Mouse (Mus musculus) frontal cortex, postnatal 10 days (tissue): ENCODE measurements at regions not wholly inside any gene's neighbourhood (a gene's known extent, or its start where the extent isn't known, plus 50 kb on each side); places are given as distances from the start of the nearest gene placed in this dataset.

Experiments
- DNase-seq, 2 experiments: peaks; one replicate each; pipeline ENCODE4 v3.0.0; 2022; ENCODE audit warnings: low spot score in 2 of 2, mixed read lengths in 1 of 2

DNA sequence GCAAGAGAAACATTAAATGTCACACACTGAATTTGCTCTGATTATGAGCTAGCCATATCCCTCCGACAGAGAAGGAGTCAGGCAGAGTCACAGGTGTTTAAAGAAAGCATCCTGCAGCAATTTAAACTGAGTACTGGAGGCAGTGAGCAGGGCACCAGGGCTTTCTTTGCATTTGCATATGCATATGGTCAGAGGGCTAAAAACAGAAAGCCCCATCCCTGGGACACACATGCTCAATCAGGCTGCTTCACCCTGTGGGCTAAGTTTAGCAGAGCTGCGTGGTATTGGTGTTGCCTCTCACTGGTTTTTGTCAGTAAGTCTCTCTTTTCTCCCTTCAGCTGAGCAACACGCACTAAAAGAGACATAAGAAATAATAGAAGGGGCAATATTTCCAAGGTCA lies 289.9 kb upstream of the Rps6ka3 start:
- DNase-seq: no peak

DNA sequence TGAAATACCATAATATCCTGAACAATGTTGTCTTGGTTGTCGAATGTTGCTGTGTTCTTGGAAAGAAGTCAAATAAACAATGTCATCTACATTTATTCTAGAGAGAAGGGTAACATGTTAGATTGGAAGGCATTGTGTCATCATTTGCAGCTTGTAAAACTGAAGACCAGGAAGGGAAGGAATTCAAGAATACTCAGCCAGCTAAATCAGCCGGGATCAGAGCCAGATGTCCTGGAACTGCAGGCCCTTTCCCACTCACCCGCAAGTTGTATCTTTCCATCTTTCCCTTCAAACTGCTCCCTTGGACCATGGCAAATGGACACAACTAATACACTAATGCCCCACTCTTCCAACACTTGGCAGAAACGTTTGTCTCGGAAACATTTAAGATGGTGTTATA lies 288.7 kb upstream of the Rps6ka3 start:
- no peak for DNase-seq

DNA sequence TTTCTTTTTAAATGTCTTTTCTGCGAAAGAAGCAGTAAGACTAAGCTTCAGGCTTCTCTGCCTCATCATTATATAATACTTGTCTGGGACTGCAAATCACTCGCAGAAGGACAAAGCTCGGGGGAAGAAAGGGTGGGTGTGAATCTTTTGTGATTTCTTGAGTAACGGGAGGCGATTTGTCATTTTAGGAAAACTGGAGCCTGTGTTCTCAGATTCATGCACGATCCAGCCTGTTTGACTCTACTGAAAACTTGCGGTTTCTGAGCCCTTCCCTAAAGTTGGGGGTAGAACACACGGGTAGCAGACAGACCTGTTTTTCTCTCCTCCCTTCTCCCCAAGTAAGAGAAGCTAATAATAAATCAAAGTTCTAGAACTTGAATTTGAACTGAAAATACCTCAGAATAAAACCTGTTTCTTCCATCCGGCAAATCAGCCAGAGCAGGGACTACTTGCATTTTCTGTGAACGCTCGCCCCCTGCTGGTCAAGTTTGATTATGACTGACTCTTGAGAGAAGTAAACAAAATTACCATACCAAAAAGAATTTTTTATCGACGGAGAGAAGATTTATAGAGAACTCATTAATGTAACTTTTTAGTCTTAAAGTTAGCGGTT lies 288.2 kb upstream of the Rps6ka3 start:
- DNase-seq: peak; percentile 48 to 75

DNA sequence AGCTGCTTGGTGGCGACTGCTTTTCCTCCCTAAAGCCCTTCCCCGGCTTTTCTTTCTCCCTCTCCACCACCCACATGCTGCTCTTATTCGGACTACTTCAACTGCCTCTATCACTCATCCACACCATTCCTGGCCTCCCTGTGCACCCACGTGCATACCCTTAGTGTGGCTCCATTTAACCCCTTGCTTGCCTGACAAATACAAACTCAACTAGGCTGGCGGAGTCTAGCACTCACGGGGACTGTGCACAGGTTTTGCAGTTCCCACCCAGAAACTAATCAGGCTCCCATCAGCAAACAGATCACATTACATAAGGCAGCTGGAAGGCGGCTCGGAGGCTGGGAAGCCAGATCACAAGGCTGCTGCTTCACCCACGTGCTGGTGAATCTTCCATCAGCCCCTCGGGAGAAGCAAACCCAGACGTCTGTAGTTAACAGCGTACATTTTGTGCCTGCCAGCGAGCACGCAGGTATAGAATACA lies 287.0 kb upstream of the Rps6ka3 start:
- peak; percentile 45 to 63 for DNase-seq

DNA sequence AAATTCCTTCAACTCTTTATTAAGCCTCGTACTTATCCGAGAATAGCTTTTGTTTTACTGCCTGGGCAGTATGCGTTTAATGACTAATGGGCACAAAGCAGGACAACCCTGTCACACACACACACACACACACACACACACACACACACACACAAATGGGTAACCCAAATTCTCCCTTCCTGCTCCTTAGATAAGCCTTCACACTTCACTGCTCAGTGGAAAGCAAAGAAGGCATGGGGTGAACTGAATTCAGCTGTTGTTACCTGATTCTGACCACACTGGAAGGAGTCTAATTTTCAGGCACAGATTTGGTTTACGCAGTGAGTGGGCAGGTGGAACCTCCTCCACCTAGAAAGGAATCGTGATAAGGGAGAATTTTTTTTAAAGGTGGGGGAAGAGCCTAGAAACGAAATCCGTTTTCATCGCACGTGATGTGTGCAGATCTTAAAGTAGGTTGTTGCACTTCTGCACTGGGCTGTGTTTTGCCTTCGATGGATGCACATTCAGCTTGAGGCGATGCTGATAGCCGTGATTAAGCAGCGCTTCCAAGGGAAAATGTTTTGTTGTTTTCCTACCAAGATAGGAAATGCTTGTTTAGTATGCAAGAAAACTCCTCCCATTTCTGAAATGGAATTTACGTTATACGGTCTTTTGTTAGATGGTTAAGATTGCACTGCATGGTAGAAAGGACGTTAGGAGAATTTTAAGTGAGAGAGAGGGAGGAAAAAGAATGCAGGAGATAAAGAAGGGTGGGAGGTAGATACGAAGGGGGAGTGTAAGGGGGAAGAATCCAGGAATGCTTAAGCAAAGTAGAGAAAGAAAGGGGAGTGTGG lies 286.2 kb upstream of the Rps6ka3 start:
- no peak for DNase-seq

DNA sequence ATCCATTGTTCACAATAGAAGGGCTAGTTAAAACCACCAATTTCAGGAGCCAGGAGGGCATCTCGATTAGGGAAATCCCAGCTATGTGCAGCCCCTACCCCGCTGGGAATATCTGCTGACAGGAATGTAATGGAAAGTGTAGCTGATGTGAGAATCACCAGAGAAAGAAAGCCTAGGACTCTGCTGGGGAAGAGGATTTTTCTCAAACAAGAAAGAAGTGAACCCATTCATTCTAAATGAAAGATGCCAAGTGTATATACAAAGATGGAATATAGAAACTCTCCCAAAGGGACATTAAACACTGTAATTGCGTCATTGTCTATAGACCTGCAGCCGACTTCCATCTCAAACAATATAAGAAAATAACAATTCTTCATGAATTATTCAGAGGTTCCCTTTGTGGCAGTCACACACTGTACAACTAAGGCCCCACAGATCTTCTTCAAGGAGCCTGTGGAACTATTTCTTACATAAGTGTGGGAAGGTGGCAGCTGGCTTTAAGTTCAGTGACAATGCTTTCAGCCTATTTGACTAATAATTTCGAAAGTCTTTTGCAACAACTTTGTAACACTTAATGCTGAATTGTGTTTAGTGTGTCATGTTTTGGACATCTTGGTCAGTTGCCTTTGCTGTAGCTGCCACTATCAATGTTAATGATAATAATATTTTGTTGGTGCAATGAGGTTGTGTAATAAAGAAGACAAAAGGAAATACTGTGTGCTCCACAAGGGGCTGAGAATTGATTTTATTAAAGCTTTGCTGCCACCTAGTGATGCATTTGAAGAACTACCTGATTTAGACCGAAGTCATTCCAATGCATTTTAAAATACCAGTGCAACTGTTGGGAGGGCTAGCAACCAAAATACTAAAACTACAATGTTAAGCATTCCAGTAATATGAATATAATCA lies 285.4 kb upstream of the Rps6ka3 start:
- no peak for DNase-seq

DNA sequence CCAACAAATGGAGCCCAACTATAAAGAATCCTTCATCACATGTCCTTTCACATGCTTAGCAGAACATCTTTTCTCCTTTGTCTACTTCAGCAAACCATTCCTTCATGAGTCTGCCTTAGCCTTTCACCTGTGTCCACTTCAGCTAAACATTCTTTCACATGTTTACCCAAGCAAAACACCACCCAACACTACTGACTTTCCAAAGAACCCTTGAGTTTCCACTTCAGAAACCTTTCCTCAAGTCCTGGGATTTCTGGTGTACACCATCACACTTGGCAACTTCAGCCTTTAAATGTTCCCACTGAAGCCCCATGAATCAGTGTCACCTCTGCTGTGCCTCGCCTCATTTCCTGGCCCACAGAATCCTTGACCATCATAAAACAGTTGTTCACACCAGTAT lies 278.2 kb upstream of the Rps6ka3 start:
- no peak for DNase-seq

DNA sequence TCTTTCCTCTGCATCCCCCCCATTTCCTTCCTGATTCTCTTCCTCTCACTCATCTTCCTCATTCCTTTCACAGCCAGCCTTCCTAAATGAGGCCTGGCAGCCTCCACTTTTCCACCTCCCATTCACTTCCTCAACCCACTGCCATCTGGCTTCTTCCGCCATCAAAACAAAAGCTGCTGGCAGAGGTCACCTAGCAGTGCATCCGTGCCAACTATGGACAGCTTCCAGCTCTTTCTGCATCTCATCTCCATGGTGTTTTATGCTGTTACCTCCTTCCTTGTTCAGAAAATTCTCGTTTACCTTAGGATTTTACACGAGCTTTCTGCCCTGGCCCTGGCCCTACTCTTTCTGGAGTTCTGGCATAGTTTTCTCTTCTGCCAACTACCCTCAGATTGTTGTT lies 262.9 kb upstream of the Rps6ka3 start:
- DNase-seq: no peak

DNA sequence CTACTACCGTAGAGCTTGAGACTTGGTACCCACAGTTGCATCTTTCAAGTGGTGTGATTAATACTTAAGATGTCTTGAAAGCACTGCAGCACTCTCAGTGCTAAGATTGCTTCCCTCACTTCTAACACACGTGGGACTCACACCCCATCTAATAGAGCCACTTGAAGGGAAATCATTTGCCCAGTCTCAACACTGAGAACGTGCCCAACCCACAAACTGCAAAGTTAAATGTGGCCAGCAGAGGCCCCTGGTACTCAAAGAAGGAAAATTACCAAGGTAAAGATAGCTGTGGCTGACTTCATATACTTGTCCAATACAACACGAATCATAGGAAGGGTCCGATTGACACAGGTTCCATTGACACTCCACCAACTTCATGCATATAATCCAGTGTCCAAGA lies 238.4 kb upstream of the Rps6ka3 start:
- DNase-seq: peak in 1 of 2 experiments; percentile 6

DNA sequence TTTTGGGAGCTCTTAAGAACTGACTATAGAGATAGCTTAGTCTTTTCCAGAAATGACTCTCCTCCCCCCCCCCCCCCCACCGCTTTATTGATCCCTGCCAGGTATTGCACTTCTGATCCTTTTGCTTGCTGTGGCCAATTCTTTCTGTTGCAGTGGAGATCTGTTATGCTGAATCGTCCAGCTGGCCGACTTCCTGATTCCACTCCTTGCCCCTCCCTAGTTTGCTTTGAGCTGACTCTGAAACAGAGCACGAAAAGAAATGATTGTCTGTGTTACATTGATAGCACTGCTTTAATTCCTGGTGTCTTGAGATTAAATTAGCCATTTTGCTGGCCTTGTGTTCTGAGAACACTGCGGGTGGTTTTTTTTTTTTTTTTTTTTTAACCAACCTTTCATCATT lies 233.5 kb upstream of the Rps6ka3 start:
- no peak for DNase-seq

DNA sequence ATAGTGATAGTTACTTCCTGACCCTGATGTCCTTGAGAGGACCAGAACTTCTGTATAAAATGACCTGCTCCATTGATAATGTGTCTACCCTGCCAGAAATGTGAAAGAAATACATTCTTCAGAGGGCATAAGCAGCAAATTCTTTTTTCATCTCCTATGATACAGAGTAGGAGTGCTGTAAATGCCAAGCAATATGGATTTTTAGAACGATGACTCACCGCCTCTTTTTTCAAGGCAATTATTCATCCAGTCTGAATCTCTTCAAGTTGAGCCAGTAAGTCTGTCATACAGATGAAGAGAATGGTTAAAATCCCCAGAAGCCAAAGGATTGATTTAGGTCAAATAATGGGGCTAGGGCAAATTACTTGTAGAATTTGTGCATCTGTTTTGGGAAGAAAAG lies 225.4 kb upstream of the Rps6ka3 start:
- no peak for DNase-seq

DNA sequence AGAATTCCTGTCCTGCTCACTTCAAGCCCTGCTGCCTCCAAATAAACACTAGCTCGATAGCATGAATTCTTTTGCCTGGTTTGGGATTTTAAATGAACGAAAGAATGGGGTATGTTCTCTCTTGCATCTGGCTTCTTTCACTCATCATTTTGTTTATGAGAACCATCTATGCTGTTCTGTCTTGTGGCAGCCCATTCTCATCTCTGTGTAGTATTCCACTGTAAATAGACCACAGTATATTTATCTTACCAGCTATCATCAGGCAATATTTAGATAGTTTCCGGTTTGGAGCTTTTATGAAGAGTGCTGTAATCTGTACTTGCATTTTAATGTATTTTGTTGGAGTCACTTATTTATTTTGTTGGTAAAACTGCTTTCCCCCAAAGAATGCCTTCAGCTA lies 222.4 kb upstream of the Rps6ka3 start:
- no peak for DNase-seq

DNA sequence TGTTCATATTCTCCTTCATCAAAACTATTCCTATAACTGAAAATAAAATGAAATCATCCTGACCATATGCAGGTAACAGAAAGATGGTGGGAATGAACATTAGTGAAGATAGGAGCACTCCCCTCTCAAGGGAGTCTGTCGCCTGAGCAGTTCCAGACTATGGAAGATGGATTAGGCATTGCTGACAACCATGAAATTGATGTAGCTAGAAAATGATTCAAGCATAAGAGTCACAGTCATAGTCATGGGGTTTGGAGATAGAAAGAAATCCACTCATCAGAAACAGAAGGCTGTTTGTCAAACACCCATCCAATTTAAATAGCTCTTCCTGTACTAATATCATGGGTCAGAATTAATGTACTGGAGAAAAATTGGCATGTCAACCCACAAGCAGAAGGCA lies 191.2 kb upstream of the Rps6ka3 start:
- no peak for DNase-seq

DNA sequence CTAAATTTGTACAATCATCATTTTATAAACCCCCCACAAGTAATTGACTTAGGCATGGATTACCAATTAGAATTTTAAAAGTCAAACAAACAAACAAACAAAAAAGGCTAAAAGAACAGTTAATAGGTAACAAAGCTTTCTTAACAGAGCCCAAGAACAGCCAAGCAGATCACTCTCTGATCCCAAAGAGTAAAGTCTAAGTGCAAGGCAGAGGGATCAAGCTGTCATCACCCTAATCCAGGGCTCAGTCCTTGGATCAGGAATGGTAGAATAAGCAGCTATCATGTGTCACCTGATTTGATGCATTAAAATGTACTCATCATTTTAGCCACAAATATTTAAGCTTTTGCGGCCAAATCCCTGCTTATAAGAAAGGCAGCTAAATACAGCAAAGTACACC lies 183.8 kb upstream of the Rps6ka3 start:
- DNase-seq: no peak

DNA sequence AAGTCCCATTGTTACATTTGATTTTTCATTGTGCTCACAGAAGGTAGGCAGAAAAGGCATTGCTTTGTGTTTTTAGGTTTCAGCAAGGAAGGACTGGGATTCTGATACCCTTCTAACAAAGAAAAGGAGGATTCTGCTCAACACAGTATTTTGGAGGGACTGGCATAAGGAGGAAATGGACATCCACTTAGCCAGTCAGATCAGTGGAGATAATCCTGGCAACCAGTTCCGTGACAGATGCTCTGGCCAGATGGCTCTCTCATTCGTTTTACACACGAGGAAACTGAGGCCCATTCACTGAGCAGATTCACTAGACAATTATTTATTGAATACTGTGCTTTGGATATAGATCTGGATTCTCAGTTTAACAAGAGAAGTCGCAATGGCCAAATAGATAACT lies 178.2 kb upstream of the Rps6ka3 start:
- DNase-seq: no peak

DNA sequence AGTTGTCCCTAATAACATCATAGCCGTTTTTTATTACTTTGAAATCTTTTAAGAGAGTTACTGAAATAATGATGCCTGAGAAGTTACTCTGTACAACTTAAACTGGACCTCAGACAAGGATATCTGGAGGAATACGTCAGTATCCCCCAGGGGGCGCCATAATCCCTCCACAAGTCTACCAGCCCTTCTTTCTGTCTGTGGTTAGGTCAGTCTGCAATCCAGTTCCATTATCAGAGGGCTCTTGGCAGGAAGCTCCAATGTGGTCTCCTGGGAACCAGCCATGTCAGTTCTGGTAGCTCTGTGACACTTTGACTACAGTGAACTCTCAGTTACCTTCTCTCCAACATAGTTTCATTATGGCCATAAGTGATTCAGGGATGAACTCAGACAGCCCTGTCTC lies 166.7 kb upstream of the Rps6ka3 start:
- DNase-seq: peak; percentile 8 to 18

DNA sequence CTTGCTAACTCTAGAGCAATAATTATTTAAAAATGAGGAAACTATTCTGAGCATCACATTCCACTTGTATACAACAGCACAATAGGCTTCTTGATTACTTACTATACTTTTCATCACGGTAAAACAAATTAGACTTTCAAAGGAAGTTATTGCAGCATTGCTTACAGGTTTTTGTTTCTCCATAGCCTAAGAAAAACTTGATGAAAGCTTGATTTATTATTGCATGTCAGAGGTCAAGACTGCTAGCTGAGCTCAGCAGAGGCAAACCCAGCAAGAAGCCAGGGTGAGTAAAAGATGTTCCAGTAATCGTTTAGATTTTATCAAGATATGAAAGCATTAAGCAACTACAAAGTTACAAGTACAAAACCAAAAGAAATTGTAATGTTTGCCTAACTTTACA lies 162.2 kb upstream of the Rps6ka3 start:
- no peak for DNase-seq

DNA sequence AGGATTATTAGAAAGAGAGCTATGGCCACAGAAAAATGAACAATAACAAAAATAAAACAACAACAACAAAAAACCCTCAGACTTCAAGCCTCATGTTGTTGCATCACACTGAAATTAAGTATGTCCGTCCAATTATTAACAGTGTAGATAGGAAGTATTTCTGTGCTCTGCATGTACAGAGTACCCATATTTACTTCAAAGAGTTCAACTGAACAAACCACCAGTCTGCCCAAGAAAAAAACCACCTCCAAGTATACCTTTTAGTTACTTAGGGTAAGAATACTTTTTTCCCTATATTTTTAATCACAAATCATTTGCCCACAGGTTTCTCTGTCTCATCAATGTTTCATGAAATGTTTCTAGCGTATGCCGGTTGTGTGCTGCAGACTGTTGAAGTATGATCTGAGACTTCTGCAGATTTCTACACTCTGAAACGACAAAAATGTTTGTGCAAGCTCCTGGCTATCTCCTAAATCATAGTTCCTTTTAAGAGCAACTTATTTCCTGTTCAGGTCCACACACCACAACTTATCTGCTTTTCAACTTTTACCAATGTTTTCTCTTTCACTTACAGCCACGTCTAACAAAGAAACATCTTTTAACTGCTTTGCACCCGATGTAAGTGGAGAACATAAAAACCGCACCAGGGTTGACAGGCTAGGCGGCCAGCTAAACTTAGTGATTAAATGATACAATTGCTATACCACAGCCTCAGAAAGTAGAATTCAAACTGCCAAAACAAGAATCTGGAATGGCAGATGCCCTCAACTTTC lies 154.2 kb upstream of the Rps6ka3 start:
- DNase-seq: no peak

DNA sequence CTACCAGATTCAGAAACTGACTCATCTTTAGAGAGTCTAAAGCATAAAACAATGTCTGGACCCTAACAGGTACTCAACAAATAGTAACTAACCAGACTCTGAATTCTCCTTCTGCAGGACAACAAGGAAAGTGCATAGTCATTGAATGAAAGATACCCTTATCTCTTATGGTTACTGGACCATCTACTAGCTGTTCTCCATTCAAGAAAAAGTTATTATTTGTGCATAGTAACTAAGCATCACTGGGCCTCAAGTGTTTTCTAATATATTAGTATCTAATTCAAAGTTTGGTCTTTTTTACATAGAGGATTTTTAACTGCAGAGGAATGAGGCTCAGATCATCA lies 153.7 kb upstream of the Rps6ka3 start:
- no peak for DNase-seq

DNA sequence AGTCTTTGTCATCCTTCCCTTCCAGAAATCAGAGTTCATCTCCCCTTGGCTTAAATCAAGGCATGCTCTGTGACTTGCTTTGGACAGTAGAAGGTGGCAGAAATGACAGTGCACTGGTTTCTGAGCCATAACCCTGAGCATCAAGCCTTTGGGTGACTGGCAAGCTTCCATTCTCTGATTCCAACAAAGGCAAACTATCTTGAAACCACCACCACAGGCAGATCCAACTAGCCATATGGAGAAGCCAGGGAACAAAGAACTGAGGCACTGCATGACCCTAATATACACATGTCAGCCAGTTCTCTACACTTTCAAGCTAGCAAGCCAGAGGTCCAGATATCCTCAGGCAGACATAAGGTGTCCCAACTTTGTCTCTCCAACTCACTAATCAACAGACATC lies 151.2 kb upstream of the Rps6ka3 start:
- no peak for DNase-seq

DNA sequence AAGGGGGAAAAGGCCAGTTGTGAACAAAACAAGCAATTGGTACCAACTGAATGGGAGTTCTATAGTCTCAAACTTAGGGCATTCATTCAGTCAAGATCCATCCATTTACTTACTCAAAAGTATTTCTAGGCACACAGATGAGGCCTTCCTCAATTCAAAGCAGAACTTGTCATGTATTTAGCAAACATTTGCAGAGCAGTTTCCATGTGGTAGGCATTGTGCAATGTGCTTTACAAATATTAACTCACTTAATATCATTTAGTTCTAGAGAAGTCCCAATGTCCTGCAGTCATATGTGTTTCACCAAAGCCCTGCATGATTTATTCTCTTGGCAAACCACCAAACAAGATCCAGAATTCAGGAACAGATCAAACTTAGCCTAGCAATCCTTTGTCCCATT lies 148.8 kb upstream of the Rps6ka3 start:
- no peak for DNase-seq

DNA sequence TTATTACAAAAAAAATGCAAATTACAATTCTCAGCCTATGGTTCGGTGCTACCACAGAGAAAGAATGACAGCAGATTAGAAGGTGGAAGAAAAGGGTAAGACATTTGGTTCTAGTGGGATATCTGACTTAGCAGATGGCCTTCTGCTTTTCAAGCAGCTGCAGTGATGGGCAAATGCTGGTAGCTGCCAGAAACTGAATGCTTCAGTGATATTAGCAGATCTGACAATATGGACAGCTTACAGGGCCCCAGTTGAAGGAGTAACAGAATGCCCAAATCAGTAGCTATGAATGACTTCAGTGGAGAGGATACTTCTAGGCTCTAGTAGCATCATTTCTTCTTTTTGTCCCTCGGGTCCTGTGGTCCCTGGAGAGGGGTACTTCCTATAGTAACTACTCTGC lies 143.9 kb upstream of the Rps6ka3 start:
- DNase-seq: no peak
